Mouse (Mus musculus) liver, embryonic 14.5 days (tissue): ENCODE measurements around the gene Cacna1g.

Experiments
- CTCF ChIP-seq: IDR thresholded peaks from 2 replicates; pipeline ENCODE4 v1.5.1; 2016; ENCODE audit warnings: antibody characterized with exemption, low read depth, control low read depth
- EP300 ChIP-seq: IDR thresholded peaks from 2 replicates; pipeline ENCODE4 v1.6.1; 2016; ENCODE audit warnings: antibody characterized with exemption, low read depth

DNA sequence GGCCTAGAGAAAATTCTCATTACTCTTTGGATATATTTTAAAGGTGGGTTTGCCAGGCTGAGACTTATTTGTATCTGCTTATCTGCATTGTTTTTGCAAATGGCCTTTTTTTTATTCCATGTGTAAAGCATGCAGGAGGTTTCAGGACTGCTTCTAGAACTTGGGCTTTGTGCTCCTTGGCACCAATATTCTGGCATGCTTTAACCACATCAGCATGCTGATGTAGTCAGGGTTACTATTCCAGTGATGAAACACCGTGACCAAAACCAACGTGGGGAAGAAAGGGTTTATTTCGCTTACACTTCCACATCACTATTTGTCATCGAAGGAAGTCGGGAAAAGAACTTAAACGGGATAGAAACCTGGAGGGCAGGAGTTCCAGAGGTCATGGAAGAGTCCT is 73.0 kb downstream of the Cacna1g start:
- TF ChIP-seq CTCF (no peak), EP300 (no peak)
